In genomic region chr5:110835959-110836358, GRCm38 (mm10) we compare ENCODE assay signal across 8 mouse cellular contexts. TPM values are rescaled to one million over a fixed set of nuclear protein-coding genes. Genes with fewer than 3 reads are reported as not detected.
DNase-seq lines count a peak whose midpoint lies in the region; ATAC-seq and TF ChIP-seq lines count a peak whose summit lies in the region.

No protein-coding gene starts in this region.

- no peak overlapping the region for H3K9ac ChIP-seq in forebrain, embryonic 13.5 days
- H3K9ac ChIP-seq in stomach, postnatal 0 days (ENCODE audit: low read length) = no peak overlapping the region

- H3K4me1 ChIP-seq in forebrain, embryonic 10.5 days = peaks cover 19% of the 10 kb centered on the region
- H3K4me1 ChIP-seq in forebrain, embryonic 13.5 days = peaks cover 16% of the 10 kb centered on the region
- H3K4me1 ChIP-seq in stomach, postnatal 0 days (replicated peaks; ENCODE audit: control insufficient read depth, insufficient read depth) = peaks cover 3% of the 10 kb centered on the region; the same call in 1 of the 2 replicates

- TF ChIP-seq CTCF in C2C12 (IDR thresholded peaks at IDR 0.05; ENCODE audit: control insufficient read depth, insufficient read depth, insufficient read length) = peak; percentile 53
- peak; percentile 78 for TF ChIP-seq CTCF in brain, embryonic 14.5 days (IDR thresholded peaks at IDR 0.05; ENCODE audit: borderline replicate concordance, extremely low read depth, insufficient read depth, insufficient read length)
- TF ChIP-seq CTCF in stomach, postnatal 0 days (IDR thresholded peaks at IDR 0.05; ENCODE audit: low read depth) = peak; percentile 82

- H3K27ac ChIP-seq in forebrain, embryonic 10.5 days = no peak overlapping the region
- H3K27ac ChIP-seq in forebrain, embryonic 13.5 days = no peak overlapping the region
- H3K27ac ChIP-seq in stomach, postnatal 0 days (replicated peaks) = no peak overlapping the region

- ATAC-seq in forebrain, embryonic 13.5 days = no peak
- ATAC-seq in stomach, postnatal 0 days (ENCODE audit: low FRiP score, low TSS enrichment) = no peak

- no peak overlapping the region for H3K4me2 ChIP-seq in forebrain, embryonic 13.5 days
- H3K4me2 ChIP-seq in stomach, postnatal 0 days (replicated peaks; ENCODE audit: low read depth) = no peak overlapping the region

- DNase-seq in forebrain, embryonic 10.5 days (ENCODE audit: extremely low spot score, low spot score) = peak; percentile 33
- DNase-seq in brain, embryonic 14.5 days (ENCODE audit: low read depth) = peak; percentile 57
- DNase-seq in heart, adult 18-20 months = peak; percentile 75 to 81
- DNase-seq in layer of hippocampus, postnatal 14 days (ENCODE audit: low spot score in 2 of 2) = peak; percentile 54 to 60
- peak; percentile 80 for DNase-seq in lung, postnatal 36 days
- peak; percentile 45 for DNase-seq in stomach, postnatal 0 days (ENCODE audit: low spot score)

- no peaks in the 10 kb centered on the region for H3K27me3 ChIP-seq in forebrain, embryonic 10.5 days (ENCODE audit: poor library complexity, severe bottlenecking)
- no peaks in the 10 kb centered on the region for H3K27me3 ChIP-seq in forebrain, embryonic 13.5 days
- H3K27me3 ChIP-seq in C2C12 (ENCODE audit: control insufficient read depth, insufficient read depth, insufficient read length) = no peaks in the 10 kb centered on the region
- no peaks in the 10 kb centered on the region for H3K27me3 ChIP-seq in stomach, postnatal 0 days (ENCODE audit: control insufficient read depth, insufficient read depth, low read length)

- H3K79me3 ChIP-seq in C2C12 (ENCODE audit: low read depth) = no peaks in the 10 kb centered on the region

- 41% methylated on average over 3 of the region's 3 CpGs for WGBS in forebrain, embryonic 10.5 days
- WGBS in forebrain, embryonic 13.5 days = 28% methylated on average over 3 of the region's 3 CpGs
- WGBS in stomach, postnatal 0 days = 21% methylated on average over 3 of the region's 3 CpGs

- H3K9me3 ChIP-seq in forebrain, embryonic 10.5 days = no peaks in the 10 kb centered on the region
- H3K9me3 ChIP-seq in forebrain, embryonic 13.5 days (replicated peaks) = no peaks in the 10 kb centered on the region; the same call in 1 of the 2 replicates
- no peaks in the 10 kb centered on the region for H3K9me3 ChIP-seq in stomach, postnatal 0 days (ENCODE audit: control insufficient read depth, low read length)

- no peak for TF ChIP-seq POLR2A in brain, embryonic 14.5 days (IDR thresholded peaks at IDR 0.05; ENCODE audit: borderline replicate concordance, extremely low read depth, insufficient read depth, insufficient read length, poor library complexity, severe bottlenecking)

- no peak for TF ChIP-seq EP300 in stomach, postnatal 0 days (optimal IDR thresholded peaks at IDR 0.05)

- peaks cover 11% of the 10 kb centered on the region for H3K36me3 ChIP-seq in forebrain, embryonic 10.5 days (replicated peaks)
- no peaks in the 10 kb centered on the region for H3K36me3 ChIP-seq in forebrain, embryonic 13.5 days (ENCODE audit: poor library complexity, severe bottlenecking)
- no peaks in the 10 kb centered on the region for H3K36me3 ChIP-seq in C2C12 (ENCODE audit: control insufficient read depth, insufficient read depth)
- no peaks in the 10 kb centered on the region; the same call in 1 of the 2 replicates for H3K36me3 ChIP-seq in stomach, postnatal 0 days (ENCODE audit: control insufficient read depth, insufficient read depth, low read length)

- no peak overlapping the region for H3K4me3 ChIP-seq in forebrain, embryonic 10.5 days
- H3K4me3 ChIP-seq in forebrain, embryonic 13.5 days = no peak overlapping the region
- H3K4me3 ChIP-seq in C2C12 (ENCODE audit: insufficient read depth, poor library complexity, severe bottlenecking) = no peak overlapping the region
- H3K4me3 ChIP-seq in stomach, postnatal 0 days (ENCODE audit: low read depth, low read length) = no peak overlapping the region

- H3K79me2 ChIP-seq in C2C12 (ENCODE audit: control insufficient read depth, insufficient read depth) = peaks cover 4% of the 10 kb centered on the region

- H3ac ChIP-seq in C2C12 (ENCODE audit: control insufficient read depth, insufficient read length, low read depth) = no peak overlapping the region

TF ChIP-seq in C2C12, 6 proteins besides CTCF, POLR2A, EP300 and RAD21:
- TF ChIP-seq USF1 (IDR thresholded peaks at IDR 0.05; ENCODE audit: low read depth) (no peak), MAX (IDR thresholded peaks at IDR 0.05) (no peak), MYOG (IDR thresholded peaks at IDR 0.05; ENCODE audit: control insufficient read depth, extremely low read depth, insufficient read length) (no peak), FOSL1 (IDR thresholded peaks at IDR 0.05; ENCODE audit: insufficient read depth, low read length, poor library complexity, severe bottlenecking) (no peak), CEBPB (IDR thresholded peaks at IDR 0.05; ENCODE audit: low read depth) (no peak), MYOD1 (IDR thresholded peaks at IDR 0.05; ENCODE audit: control insufficient read depth, insufficient read length, low read depth) (no peak)

RNA-seq across cellular contexts. Expression of gene Hscb, which starts 3.6 kb away (rescaled TPM):
- polyA plus RNA-seq in forebrain, embryonic 10.5 days (2016; fragmentation: Nextera tagmentation; extraction: Ambion mirVana) = 27.5 and 29.9 TPM in 2 replicates
- 15.6 and 16.9 TPM in 2 replicates for polyA plus RNA-seq in forebrain, embryonic 13.5 days (2015; fragmentation: Nextera tagmentation; extraction: Ambion mirVana)
- polyA plus RNA-seq in C2C12 (2012; fragmentation: generic; extraction: Trizol) = 12.2 TPM
- polyA plus RNA-seq in brain, embryonic 14.5 days (2012; rRNA removed) = 7.9 and 9.0 TPM in 2 replicates
- 10 to 100 TPM; 16.4 to 21.0 TPM for total RNA-seq in heart, adult 18-20 months (2021)
- 10 to 100 TPM in 1 of 2 experiments, 1 to 10 TPM in 1; 8.9 to 10.4 TPM for total RNA-seq in layer of hippocampus, postnatal 14 days (2021)
- polyA plus RNA-seq in stomach, postnatal 0 days (2015; fragmentation: Nextera tagmentation; extraction: Ambion mirVana) = 21.6 and 23.2 TPM in 2 replicates

RNA-seq across cellular contexts. Expression of gene Chek2, which starts 3.8 kb away (rescaled TPM):
- polyA plus RNA-seq in forebrain, embryonic 10.5 days (2016; fragmentation: Nextera tagmentation; extraction: Ambion mirVana) = 47.5 and 51.5 TPM in 2 replicates
- polyA plus RNA-seq in forebrain, embryonic 13.5 days (2015; fragmentation: Nextera tagmentation; extraction: Ambion mirVana) = 25.9 and 28.9 TPM in 2 replicates
- 8.2 TPM for polyA plus RNA-seq in C2C12 (2012; fragmentation: generic; extraction: Trizol)
- 6.3 and 12.2 TPM in 2 replicates for polyA plus RNA-seq in brain, embryonic 14.5 days (2012; rRNA removed)
- 1 to 10 TPM; 2.1 to 2.3 TPM for total RNA-seq in heart, adult 18-20 months (2021)
- total RNA-seq in layer of hippocampus, postnatal 14 days (2021) = 1 to 10 TPM; 2.3 to 2.5 TPM
- polyA plus RNA-seq in stomach, postnatal 0 days (2015; fragmentation: Nextera tagmentation; extraction: Ambion mirVana) = 10.6 and 10.9 TPM in 2 replicates

RNA-seq across cellular contexts. Expression of gene Ulk1, which starts 26.1 kb away (rescaled TPM):
- polyA plus RNA-seq in forebrain, embryonic 10.5 days (2016; fragmentation: Nextera tagmentation; extraction: Ambion mirVana) = 18.3 and 22.0 TPM in 2 replicates
- 32.4 and 38.2 TPM in 2 replicates for polyA plus RNA-seq in forebrain, embryonic 13.5 days (2015; fragmentation: Nextera tagmentation; extraction: Ambion mirVana)
- 13.6 TPM for polyA plus RNA-seq in C2C12 (2012; fragmentation: generic; extraction: Trizol)
- polyA plus RNA-seq in brain, embryonic 14.5 days (2012; rRNA removed) = 93.5 and 118 TPM in 2 replicates
- total RNA-seq in heart, adult 18-20 months (2021) = 10 to 100 TPM; 66.3 to 78.1 TPM
- total RNA-seq in layer of hippocampus, postnatal 14 days (2021) = 10 to 100 TPM; 66.6 to 67.6 TPM
- polyA plus RNA-seq in stomach, postnatal 0 days (2015; fragmentation: Nextera tagmentation; extraction: Ambion mirVana) = 6.5 and 7.1 TPM in 2 replicates

RNA-seq across cellular contexts. Expression of gene Ttc28, which starts 43.6 kb away (rescaled TPM):
- polyA plus RNA-seq in forebrain, embryonic 10.5 days (2016; fragmentation: Nextera tagmentation; extraction: Ambion mirVana) = 9.7 and 9.8 TPM in 2 replicates
- 22.8 and 23.2 TPM in 2 replicates for polyA plus RNA-seq in forebrain, embryonic 13.5 days (2015; fragmentation: Nextera tagmentation; extraction: Ambion mirVana)
- 3.4 TPM for polyA plus RNA-seq in C2C12 (2012; fragmentation: generic; extraction: Trizol)
- polyA plus RNA-seq in brain, embryonic 14.5 days (2012; rRNA removed) = 23.2 and 39.8 TPM in 2 replicates
- total RNA-seq in heart, adult 18-20 months (2021) = 10 to 100 TPM; 12.4 to 13.0 TPM
- total RNA-seq in layer of hippocampus, postnatal 14 days (2021) = 10 to 100 TPM; 19.6 to 23.4 TPM
- 3.5 and 3.6 TPM in 2 replicates for polyA plus RNA-seq in stomach, postnatal 0 days (2015; fragmentation: Nextera tagmentation; extraction: Ambion mirVana)

RNA-seq across cellular contexts. Expression of gene Pus1, which starts 55.5 kb away (rescaled TPM):
- 47.1 and 48.4 TPM in 2 replicates for polyA plus RNA-seq in forebrain, embryonic 10.5 days (2016; fragmentation: Nextera tagmentation; extraction: Ambion mirVana)
- polyA plus RNA-seq in forebrain, embryonic 13.5 days (2015; fragmentation: Nextera tagmentation; extraction: Ambion mirVana) = 27.3 and 27.7 TPM in 2 replicates
- polyA plus RNA-seq in C2C12 (2012; fragmentation: generic; extraction: Trizol) = 62.3 TPM
- 20.6 TPM in 2 replicates for polyA plus RNA-seq in brain, embryonic 14.5 days (2012; rRNA removed)
- total RNA-seq in heart, adult 18-20 months (2021) = 10 to 100 TPM; 23.2 to 23.8 TPM
- total RNA-seq in layer of hippocampus, postnatal 14 days (2021) = 10 to 100 TPM; 16.1 to 18.5 TPM
- polyA plus RNA-seq in stomach, postnatal 0 days (2015; fragmentation: Nextera tagmentation; extraction: Ambion mirVana) = 24.3 and 24.4 TPM in 2 replicates
